Mouse (Mus musculus) stomach, embryonic 15.5 days (tissue): ENCODE measurements at regions not wholly inside any gene's neighbourhood (a gene's known extent, or its start where the extent isn't known, plus 50 kb on each side); places are given as distances from the start of the nearest gene placed in this dataset.

ENCODE experiments used
- ATAC-seq: fragments of 200-750 bp; cut with Nextera tagmentation; 2 replicates; pipeline ENCODE4 v1.8.0; 2017; ENCODE audit warnings: low read depth, moderate number of reproducible peaks, moderate TSS enrichment; ENCODE audit not compliant: insufficient read depth, low FRiP score
- H3K27ac ChIP-seq: fragments of 300-500 bp; sonication (generic); 2 replicates; pipeline ENCODE4 v1.5.1; 2015; ENCODE audit warnings: mild to moderate bottlenecking, inconsistent platforms
- H3K27me3 ChIP-seq: fragments of 300-500 bp; sonication (generic); replicated peaks from 2 replicates; pipeline ENCODE4 v1.6.1; 2015; ENCODE audit warnings: inconsistent platforms
- H3K36me3 ChIP-seq: fragments of 300-500 bp; sonication (generic); 2 replicates; pipeline ENCODE4 v1.6.1; 2015; ENCODE audit warnings: inconsistent platforms
- H3K4me1 ChIP-seq: fragments of 300-500 bp; sonication (generic); 2 replicates; pipeline ENCODE4 v1.6.1; 2015; ENCODE audit warnings: inconsistent platforms
- H3K4me2 ChIP-seq: fragments of 300-500 bp; sonication (generic); 2 replicates; pipeline ENCODE4 v1.6.1; 2015; ENCODE audit warnings: mild to moderate bottlenecking, inconsistent platforms
- H3K4me3 ChIP-seq: fragments of 300-500 bp; sonication (generic); replicated peaks from 2 replicates; pipeline ENCODE4 v1.5.1; 2015; ENCODE audit warnings: inconsistent platforms
- H3K9ac ChIP-seq: fragments of 300-500 bp; sonication (generic); 2 replicates; pipeline ENCODE4 v1.6.1; 2015; ENCODE audit warnings: inconsistent platforms
- H3K9me3 ChIP-seq: fragments of 300-500 bp; sonication (generic); 2 replicates; pipeline ENCODE4 v1.6.1; 2016; ENCODE audit warnings: inconsistent platforms
- WGBS: fragments of 180-500 bp; shearing (Covaris S2); methylation state at CpG from one replicate; pipeline ENCODE4 v1.1.7; 2015; 5-methylcytosine and 5-hydroxymethylcytosine counted together

- no peaks in the 10 kb centered on the region for H3K27me3 ChIP-seq
- no peaks in the 10 kb centered on the region for H3K4me1 ChIP-seq
- H3K27ac ChIP-seq, result no peak overlapping the region
- no peak for ATAC-seq
- no peaks in the 10 kb centered on the region for H3K36me3 ChIP-seq
- WGBS, result 82% methylated on average over 4 of the region's 4 CpGs
- H3K9ac ChIP-seq, result no peak overlapping the region
- no peak overlapping the region for H3K4me2 ChIP-seq
- H3K4me3 ChIP-seq, result no peak overlapping the region
- no peaks in the 10 kb centered on the region for H3K9me3 ChIP-seq
These were observed 228.7 kb upstream of the Hnrnpa3 start for GRCm38 (mm10) chr2:75430161-75430940.

GRCm38 (mm10) chr2:75431981-75432380 lies 227.1 kb upstream of the Hnrnpa3 start:
- Histone ChIP-seq H3K27me3 (no peaks in the 10 kb centered on the region), H3K4me1 (no peaks in the 10 kb centered on the region), H3K27ac (no peak overlapping the region), H3K4me2 (no peak overlapping the region), H3K9ac (no peak overlapping the region), H3K36me3 (no peaks in the 10 kb centered on the region), H3K4me3 (no peak overlapping the region), H3K9me3 (no peaks in the 10 kb centered on the region)
- ATAC-seq, result no peak
- 81% methylated on average over 6 of the region's 6 CpGs for WGBS

- H3K27ac ChIP-seq, result no peak overlapping the region
- H3K9me3 ChIP-seq, result no peaks in the 10 kb centered on the region
- no peak overlapping the region for H3K4me3 ChIP-seq
- no peaks in the 10 kb centered on the region for H3K27me3 ChIP-seq
- WGBS, result 71% methylated on average over 17 of the region's 17 CpGs
- no peak overlapping the region for H3K4me2 ChIP-seq
- no peak overlapping the region for H3K9ac ChIP-seq
- H3K4me1 ChIP-seq, result no peaks in the 10 kb centered on the region
- no peaks in the 10 kb centered on the region for H3K36me3 ChIP-seq
- ATAC-seq, result no peak
These were observed 224.5 kb upstream of the Hnrnpa3 start for GRCm38 (mm10) chr2:75434521-75434920.

- 77% methylated on average over 10 of the region's 10 CpGs for WGBS
- H3K27me3 ChIP-seq, result no peaks in the 10 kb centered on the region
- no peaks in the 10 kb centered on the region for H3K9me3 ChIP-seq
- no peak overlapping the region for H3K4me2 ChIP-seq
- ATAC-seq, result no peak
- no peak overlapping the region for H3K4me3 ChIP-seq
- no peaks in the 10 kb centered on the region for H3K36me3 ChIP-seq
- H3K4me1 ChIP-seq, result no peaks in the 10 kb centered on the region
- H3K27ac ChIP-seq, result no peak overlapping the region
- no peak overlapping the region for H3K9ac ChIP-seq
These were observed 219.4 kb upstream of the Hnrnpa3 start for GRCm38 (mm10) chr2:75439522-75440230.

GRCm38 (mm10) chr2:75442632-75443031 lies 216.4 kb upstream of the Hnrnpa3 start:
- ATAC-seq, result no peak
- WGBS, result 67% methylated on average over 1 of the region's 1 CpGs
- H3K4me2 ChIP-seq, result no peak overlapping the region
- no peaks in the 10 kb centered on the region for H3K4me1 ChIP-seq
- no peaks in the 10 kb centered on the region for H3K36me3 ChIP-seq
- H3K9ac ChIP-seq, result no peak overlapping the region
- H3K4me3 ChIP-seq, result no peak overlapping the region
- no peaks in the 10 kb centered on the region for H3K9me3 ChIP-seq
- H3K27me3 ChIP-seq, result no peaks in the 10 kb centered on the region
- no peak overlapping the region for H3K27ac ChIP-seq

- ATAC-seq, result no peak
- H3K4me3 ChIP-seq, result no peak overlapping the region
- H3K4me1 ChIP-seq, result no peaks in the 10 kb centered on the region
- no peak overlapping the region for H3K4me2 ChIP-seq
- no peak overlapping the region for H3K27ac ChIP-seq
- no peak overlapping the region for H3K9ac ChIP-seq
- H3K36me3 ChIP-seq, result no peaks in the 10 kb centered on the region
- H3K27me3 ChIP-seq, result no peaks in the 10 kb centered on the region
- no peaks in the 10 kb centered on the region for H3K9me3 ChIP-seq
These were observed 213.9 kb upstream of the Hnrnpa3 start for GRCm38 (mm10) chr2:75445189-75445588.

GRCm38 (mm10) chr2:75446996-75447715 lies 211.9 kb upstream of the Hnrnpa3 start:
- ATAC-seq, result no peak
- H3K27me3 ChIP-seq, result no peaks in the 10 kb centered on the region

GRCm38 (mm10) chr2:75448221-75448620 lies 210.8 kb upstream of the Hnrnpa3 start:
- no peaks in the 10 kb centered on the region for H3K27me3 ChIP-seq
- no peaks in the 10 kb centered on the region for H3K4me1 ChIP-seq
- WGBS, result 45% methylated on average over 5 of the region's 5 CpGs
- no peak overlapping the region for H3K9ac ChIP-seq
- no peak for ATAC-seq
- no peak overlapping the region for H3K27ac ChIP-seq
- no peak overlapping the region for H3K4me3 ChIP-seq
- H3K4me2 ChIP-seq, result no peak overlapping the region
- no peaks in the 10 kb centered on the region for H3K36me3 ChIP-seq
- H3K9me3 ChIP-seq, result no peaks in the 10 kb centered on the region

More at GRCm38 (mm10) chr2:75446996-75447715, 211.9 kb upstream of the Hnrnpa3 start:
- no peak overlapping the region for H3K27ac ChIP-seq
- H3K4me3 ChIP-seq, result no peak overlapping the region
- H3K4me2 ChIP-seq, result no peak overlapping the region
- H3K9me3 ChIP-seq, result no peaks in the 10 kb centered on the region
- WGBS, result 52% methylated on average over 7 of the region's 7 CpGs
- no peak overlapping the region for H3K9ac ChIP-seq
- H3K36me3 ChIP-seq, result no peaks in the 10 kb centered on the region
- no peaks in the 10 kb centered on the region for H3K4me1 ChIP-seq

GRCm38 (mm10) chr2:75451846-75452267 lies 207.2 kb upstream of the Hnrnpa3 start:
- Histone ChIP-seq H3K27me3 (no peaks in the 10 kb centered on the region), H3K27ac (no peak overlapping the region), H3K4me2 (no peak overlapping the region), H3K4me3 (no peak overlapping the region), H3K36me3 (no peaks in the 10 kb centered on the region), H3K4me1 (no peaks in the 10 kb centered on the region), H3K9me3 (no peaks in the 10 kb centered on the region), H3K9ac (no peak overlapping the region)
- ATAC-seq, result no peak
- WGBS, result 32% methylated on average over 8 of the region's 8 CpGs

- 74% methylated on average over 7 of the region's 7 CpGs for WGBS
- no peaks in the 10 kb centered on the region for H3K27me3 ChIP-seq
- H3K36me3 ChIP-seq, result no peaks in the 10 kb centered on the region
- no peaks in the 10 kb centered on the region for H3K4me1 ChIP-seq
- H3K9me3 ChIP-seq, result no peaks in the 10 kb centered on the region
- no peak overlapping the region for H3K4me3 ChIP-seq
- H3K4me2 ChIP-seq, result no peak overlapping the region
- no peak overlapping the region for H3K27ac ChIP-seq
- ATAC-seq, result no peak
- no peak overlapping the region for H3K9ac ChIP-seq
These were observed 206.6 kb upstream of the Hnrnpa3 start for GRCm38 (mm10) chr2:75452274-75453148.

GRCm38 (mm10) chr2:75455481-75455880 lies 203.6 kb upstream of the Hnrnpa3 start:
- ATAC-seq, result no peak
- no peaks in the 10 kb centered on the region for H3K36me3 ChIP-seq
- H3K4me2 ChIP-seq, result no peak overlapping the region
- no peaks in the 10 kb centered on the region for H3K4me1 ChIP-seq
- no peak overlapping the region for H3K27ac ChIP-seq
- no peak overlapping the region for H3K9ac ChIP-seq
- 93% methylated on average over 9 of the region's 9 CpGs for WGBS
- H3K27me3 ChIP-seq, result no peaks in the 10 kb centered on the region
- no peaks in the 10 kb centered on the region for H3K9me3 ChIP-seq
- H3K4me3 ChIP-seq, result no peak overlapping the region
